Mouse (Mus musculus) adrenal gland, postnatal 4 days (tissue): Measurements from ENCODE around the gene Lrrc23. TPM values are rescaled to one million over a fixed set of nuclear protein-coding genes. Genes with fewer than 3 reads are reported as not detected.

Experiments used
- DNase-seq, 2 experiments: peaks; one replicate each; pipeline ENCODE4 v3.0.0; 2021 to 2022; ENCODE audit warnings: low spot score in 2 of 2, mixed read lengths in 2 of 2
- total RNA-seq, 2 experiments: library from RNA; stranded (reverse); gene quantifications; 2 replicates each; pipeline ENCODE4 v1.2.3; 2021

The Lrrc23 gene
- total RNA-seq, 2 experiments from 2014 or later: not detected

DNA sequence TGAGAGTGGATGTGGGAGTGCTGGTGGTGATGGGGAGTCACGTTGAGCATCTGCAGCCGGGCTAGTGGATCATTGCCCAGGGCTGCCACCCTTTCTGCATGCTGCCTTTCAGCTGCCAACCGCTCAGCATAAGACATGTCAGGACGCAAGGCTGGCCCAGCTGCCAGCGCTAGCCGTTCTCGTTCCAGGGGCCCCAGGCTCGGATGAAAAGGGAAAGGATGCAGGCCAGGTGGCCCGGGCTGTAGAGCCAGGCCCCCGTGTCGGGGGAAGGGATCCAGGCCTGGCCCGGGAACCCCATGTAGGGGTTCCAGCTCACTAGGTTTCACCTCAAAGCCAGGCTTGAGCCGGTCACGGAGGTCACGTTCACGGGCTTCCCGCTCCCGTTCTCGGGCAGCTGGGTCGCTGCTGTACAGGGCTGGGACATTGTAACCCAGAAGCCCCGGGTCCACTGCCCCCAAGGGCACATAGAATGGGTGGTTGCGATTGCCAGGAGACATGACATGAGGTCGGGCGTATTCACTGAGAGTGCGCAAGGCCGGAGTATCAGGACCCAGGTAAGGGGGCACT lies 34.7 kb downstream of the Lrrc23 start:
- DNase-seq: no peak

- no peak for DNase-seq
These were observed 35.9 kb downstream of the Lrrc23 start for GRCm38 (mm10) chr6:124743647-124744046.

GRCm38 (mm10) chr6:124742839-124743514 lies 36.5 kb downstream of the Lrrc23 start:
- no peak for DNase-seq

DNA sequence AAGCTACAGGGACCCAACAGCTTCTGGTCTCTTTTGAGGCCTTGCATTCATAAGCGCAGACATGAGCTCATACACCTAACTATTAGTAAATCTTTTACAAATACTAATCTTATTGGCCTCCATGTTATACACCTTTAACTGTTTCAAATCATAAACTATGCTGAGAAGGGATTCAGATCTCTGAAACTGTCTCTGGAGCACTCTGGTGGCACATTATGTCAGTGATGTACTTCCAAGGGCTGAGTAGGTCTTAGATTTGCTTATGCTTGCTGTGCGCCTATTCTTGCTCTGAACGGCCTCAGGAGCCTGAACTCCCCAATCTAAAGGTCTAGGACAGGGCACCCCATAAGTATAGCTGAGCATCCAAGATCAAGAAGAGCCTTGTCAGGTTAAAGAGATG lies 37.7 kb downstream of the Lrrc23 start:
- DNase-seq: no peak

- DNase-seq: peak; percentile 53 to 77
These were observed 38.4 kb downstream of the Lrrc23 start, which contains the start of gene Grcc10 for GRCm38 (mm10) chr6:124740888-124741761. Gene Grcc10 (minus strand): TSS chr6:124741374.

GRCm38 (mm10) chr6:124740211-124740887 lies 39.2 kb downstream of the Lrrc23 start:
- DNase-seq: peak; percentile 35 to 56

DNA sequence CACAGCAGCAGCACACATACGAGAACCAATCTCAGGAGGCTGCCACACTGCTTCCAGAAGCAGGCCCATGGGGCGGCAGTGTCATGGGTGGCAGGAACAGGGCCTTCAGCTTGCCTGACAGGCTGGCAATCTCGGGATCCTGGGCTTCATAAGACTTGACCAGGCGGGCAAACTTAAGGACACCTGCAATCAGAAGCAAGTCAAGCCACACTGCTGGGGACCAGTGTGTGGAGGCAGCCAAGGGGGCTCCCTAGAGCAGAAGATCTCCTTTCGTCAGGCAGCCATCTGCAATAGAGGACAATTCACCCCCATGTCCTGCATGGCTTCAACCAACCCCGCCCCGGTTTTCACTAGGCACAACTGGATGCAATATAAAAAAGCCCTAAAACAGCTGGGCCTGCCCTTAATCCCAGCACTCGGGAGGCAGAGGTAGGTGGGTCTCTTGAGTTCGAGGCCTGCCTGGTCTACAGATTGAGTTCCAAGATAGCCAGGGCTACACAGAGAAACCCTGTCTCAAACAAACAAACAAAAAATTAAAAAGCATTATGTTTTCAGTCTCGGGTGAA lies 40.2 kb downstream of the Lrrc23 start:
- no peak for DNase-seq

DNA sequence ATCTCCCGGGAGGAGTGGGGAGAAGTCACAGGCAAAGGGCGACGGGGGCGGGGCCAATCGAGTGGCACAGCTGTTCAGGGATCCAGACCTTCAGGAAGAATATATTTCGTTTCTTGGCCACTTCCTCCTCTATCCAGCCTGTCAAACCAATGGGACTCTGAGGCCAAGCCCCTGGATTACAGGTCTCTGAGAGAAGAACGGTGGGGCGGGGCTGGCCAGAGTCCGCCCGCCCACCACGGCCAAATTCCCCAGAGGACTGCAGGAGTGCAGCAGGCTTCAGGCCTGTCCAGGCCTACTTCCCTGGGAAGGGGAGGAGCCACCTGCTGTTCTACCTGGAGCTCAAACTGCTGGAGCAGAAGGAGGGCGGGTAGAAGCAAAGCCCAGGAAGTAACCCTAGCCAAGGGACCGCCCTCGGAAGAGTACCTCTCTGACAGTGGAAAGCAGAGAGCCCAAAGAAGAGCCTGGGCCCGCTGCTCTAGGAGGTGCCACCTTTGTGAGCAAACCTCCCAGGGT lies 41.0 kb downstream of the Lrrc23 start, which contains the start of gene Ptpn6:
Gene Ptpn6 (minus strand): TSS at position 204 of the 513 bp plus-strand sequence.
- no peak for DNase-seq

- DNase-seq: no peak
These were observed 42.5 kb downstream of the Lrrc23 start for GRCm38 (mm10) chr6:124737040-124737439.

- DNase-seq: no peak
These were observed 45.1 kb downstream of the Lrrc23 start for GRCm38 (mm10) chr6:124734417-124734816.

- no peak for DNase-seq
These were observed 46.8 kb downstream of the Lrrc23 start for GRCm38 (mm10) chr6:124732476-124733370.

DNA sequence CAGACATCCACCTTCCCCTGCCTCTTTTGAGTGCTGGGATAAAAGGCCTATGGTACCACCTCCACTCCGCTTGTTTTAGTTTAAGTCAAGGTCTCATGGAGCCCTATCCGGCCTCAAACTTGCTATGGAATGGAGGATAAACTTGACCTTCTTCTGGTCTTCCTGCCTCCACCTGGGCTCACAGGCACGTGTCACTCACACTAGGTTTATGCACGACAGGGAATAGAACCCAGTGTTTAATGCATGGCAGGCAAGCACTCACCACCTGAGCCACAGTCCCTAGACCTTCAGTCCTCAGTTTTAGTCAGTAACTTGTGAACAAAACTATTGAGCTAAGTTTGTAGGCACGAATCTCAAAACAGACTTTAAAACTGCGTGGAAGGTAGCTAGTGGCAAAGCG lies 48.5 kb downstream of the Lrrc23 start:
- DNase-seq: no peak

GRCm38 (mm10) chr6:124729850-124730705 lies 49.4 kb downstream of the Lrrc23 start:
- DNase-seq: no peak

DNA sequence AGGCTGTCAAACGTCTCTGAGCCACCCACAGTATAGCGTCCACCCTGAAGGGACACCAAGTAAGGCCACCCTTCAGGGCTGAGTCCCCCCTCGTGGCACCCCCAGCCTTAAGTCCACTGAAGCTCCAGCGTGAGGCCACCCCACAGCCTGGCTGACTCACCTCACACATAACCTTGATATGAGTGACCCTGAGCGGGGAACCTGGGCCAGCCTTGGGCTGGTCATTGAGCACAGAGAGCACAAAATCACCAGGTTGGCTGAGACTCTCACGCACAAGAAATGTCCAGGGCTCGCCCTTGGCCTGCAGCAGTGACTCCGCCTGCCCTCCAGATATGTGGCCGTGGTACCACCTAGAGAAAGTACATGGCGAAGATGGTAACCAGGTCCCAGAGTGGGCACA lies 50.9 kb downstream of the Lrrc23 start:
- DNase-seq: no peak

GRCm38 (mm10) chr6:124724472-124724871 lies 55.1 kb downstream of the Lrrc23 start:
- no peak for DNase-seq

- no peak for DNase-seq
These were observed 56.0 kb downstream of the Lrrc23 start for GRCm38 (mm10) chr6:124723541-124723940.

- no peak for DNase-seq
These were observed 56.6 kb downstream of the Lrrc23 start for GRCm38 (mm10) chr6:124722876-124723473.

DNA sequence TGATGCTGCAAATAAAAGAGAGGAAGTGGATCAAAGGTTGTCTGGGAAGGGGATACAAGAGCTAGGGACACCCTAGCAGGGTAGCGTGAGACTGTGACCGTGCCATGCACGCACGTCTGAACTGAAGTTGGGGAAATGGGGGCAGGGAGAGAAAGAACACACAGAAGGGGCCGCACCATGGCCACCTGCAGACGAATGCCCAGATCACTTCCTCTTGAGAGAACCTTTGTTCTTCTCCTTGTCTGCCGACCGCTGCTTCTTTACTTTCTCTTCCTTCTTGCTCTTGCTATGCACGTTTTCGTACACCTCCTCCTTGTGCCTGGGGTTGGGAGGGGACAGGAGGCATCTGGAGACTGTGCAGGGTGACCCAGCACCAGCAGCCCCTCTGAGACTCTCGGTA lies 58.6 kb downstream of the Lrrc23 start:
- no peak for DNase-seq
